Mouse (Mus musculus): ENCODE data around the gene Cers6. TPM values are rescaled to one million over a fixed set of nuclear protein-coding genes. Genes with fewer than 3 reads are reported as not detected.
A peak's percentile ranks its signal among the peaks of the same experiment; 100 is the strongest.

Cers6 gene
- polyA plus RNA-seq, 1 experiment from 2014 or later: 21.5 TPM

DNA sequence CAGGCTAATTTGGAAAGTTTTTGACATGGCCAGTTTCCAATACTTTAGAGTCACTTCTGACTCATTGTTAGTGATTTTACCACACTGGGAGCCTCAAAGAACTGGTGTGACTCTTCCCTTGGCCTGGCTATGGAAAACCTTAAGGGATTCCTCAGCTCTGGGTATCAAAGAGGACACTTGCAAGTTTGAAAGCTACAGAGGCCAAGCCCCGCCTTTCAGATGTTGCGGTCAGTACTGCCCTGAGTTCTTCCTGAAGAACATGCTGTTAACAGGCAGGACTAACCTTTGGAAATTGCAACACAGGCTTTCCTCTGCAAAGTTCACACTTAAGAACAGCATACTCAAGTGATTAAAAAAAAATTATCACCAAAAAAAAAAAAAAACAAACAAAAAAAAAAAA is 16.7 kb upstream of the Cers6 start:
- 0 out of 2 replicates have a peak, but pooled peaks cover 6% of the 10 kb centered on the region for H3K4me1 ChIP-seq (replicated peaks; ENCODE audit: control insufficient read depth, insufficient read depth, low read length)
- H3K27me3 ChIP-seq (replicated peaks; ENCODE audit: control insufficient read depth, insufficient read depth, low read length): no peaks in the 10 kb centered on the region
- no peaks in the 10 kb centered on the region for H3K9me3 ChIP-seq (ENCODE audit: control insufficient read depth)
- H3K36me3 ChIP-seq (ENCODE audit: control insufficient read depth, insufficient read depth): no peaks in the 10 kb centered on the region
- no peak for TF ChIP-seq CTCF (IDR thresholded peaks at IDR 0.05; ENCODE audit: low read depth)
- 56% methylated on average over 2 of the region's 2 CpGs for WGBS
- H3K27ac ChIP-seq (ENCODE audit: low read depth, low read length): no peak overlapping the region
- H3K9ac ChIP-seq (ENCODE audit: low read depth, low read length): no peak overlapping the region
- H3K4me2 ChIP-seq (replicated peaks; ENCODE audit: low read depth): no peak overlapping the region
- no peak overlapping the region for H3K4me3 ChIP-seq (ENCODE audit: low read depth, low read length)
- no peak for ATAC-seq

DNA sequence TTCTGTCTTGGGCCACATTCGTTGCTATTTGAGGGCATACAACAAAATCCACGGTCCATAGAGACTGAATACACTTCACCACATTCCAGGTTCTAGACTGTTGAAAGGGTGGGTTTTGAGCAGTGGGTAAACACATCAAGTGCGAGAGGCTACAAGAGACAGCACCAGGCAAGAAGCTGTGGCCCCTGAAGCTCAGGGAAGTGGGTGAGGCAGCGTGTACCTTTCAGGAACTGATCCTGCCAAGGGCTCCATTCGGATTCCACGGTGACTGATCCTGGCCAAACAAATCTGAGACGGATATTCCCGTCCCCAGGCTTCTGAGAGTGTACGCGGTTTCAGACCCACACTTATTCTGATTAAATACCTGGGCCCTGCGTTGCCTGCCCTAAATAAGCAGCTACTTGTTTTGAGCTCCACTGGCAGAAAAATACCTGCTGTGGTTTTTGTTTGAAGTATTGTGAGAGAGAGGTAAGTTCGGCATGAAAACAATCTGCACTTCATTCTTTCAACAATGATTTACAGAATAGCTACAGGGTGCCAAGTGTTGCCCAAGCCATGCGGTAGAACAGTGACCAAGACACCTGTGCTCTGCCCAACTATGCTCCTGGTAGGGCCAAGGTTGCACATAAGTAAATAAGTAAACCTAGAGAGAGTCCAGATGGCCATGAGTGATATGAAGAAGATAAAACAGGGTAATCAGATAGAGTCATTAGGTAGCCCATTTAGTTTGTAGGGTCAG is 16.1 kb upstream of the Cers6 start:
- H3K9me3 ChIP-seq (ENCODE audit: control insufficient read depth): no peaks in the 10 kb centered on the region
- no peak for TF ChIP-seq CTCF (IDR thresholded peaks at IDR 0.05; ENCODE audit: low read depth)
- peak overlapping the region; percentile 81 for H3K27ac ChIP-seq (ENCODE audit: low read depth, low read length)
- WGBS: 39% methylated on average over 13 of the region's 13 CpGs
- no peaks in the 10 kb centered on the region for H3K27me3 ChIP-seq (replicated peaks; ENCODE audit: control insufficient read depth, insufficient read depth, low read length)
- no peak overlapping the region for H3K9ac ChIP-seq (ENCODE audit: low read depth, low read length)
- 0 out of 2 replicates have a peak overlapping the region, but pooled peaks have one; percentile 21 for H3K4me3 ChIP-seq (ENCODE audit: low read depth, low read length)
- no peaks in the 10 kb centered on the region for H3K36me3 ChIP-seq (ENCODE audit: control insufficient read depth, insufficient read depth)
- 0 out of 2 replicates have a peak, but pooled peaks cover 6% of the 10 kb centered on the region for H3K4me1 ChIP-seq (replicated peaks; ENCODE audit: control insufficient read depth, insufficient read depth, low read length)
- H3K4me2 ChIP-seq (replicated peaks; ENCODE audit: low read depth): peak overlapping the region; percentile 56
- ATAC-seq: peak; percentile 94

DNA sequence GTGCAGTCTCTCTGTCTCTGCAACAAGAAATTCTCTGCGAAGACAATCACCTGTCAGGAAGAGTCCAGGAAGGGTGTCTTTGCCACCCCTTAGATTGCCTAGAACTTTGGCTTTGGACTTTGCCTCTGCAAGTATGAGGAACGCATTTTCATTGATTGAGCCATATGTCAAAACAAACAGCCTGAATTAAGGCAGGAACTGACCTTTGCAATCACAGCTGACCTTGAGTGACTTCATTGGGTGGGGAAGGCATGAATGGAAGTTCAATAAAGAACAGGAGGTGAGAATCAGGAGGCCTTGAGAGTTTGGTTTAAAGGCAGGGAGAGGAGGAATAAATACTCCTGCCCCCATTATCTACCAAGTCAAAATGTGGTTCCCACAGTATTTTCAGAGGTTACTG is 850 bp upstream of the Cers6 start:
- Histone ChIP-seq H3K4me3 (ENCODE audit: low read depth, low read length) (no peak overlapping the region; the same call in 1 of the 2 replicates), H3K4me2 (replicated peaks; ENCODE audit: low read depth) (peak overlapping the region; percentile 87), H3K27me3 (replicated peaks; ENCODE audit: control insufficient read depth, insufficient read depth, low read length) (no peaks in the 10 kb centered on the region), H3K4me1 (replicated peaks; ENCODE audit: control insufficient read depth, insufficient read depth, low read length) (0 out of 2 replicates have a peak, but pooled peaks cover 4% of the 10 kb centered on the region), H3K9me3 (ENCODE audit: control insufficient read depth) (no peaks in the 10 kb centered on the region), H3K9ac (ENCODE audit: low read depth, low read length) (no peak overlapping the region), H3K27ac (ENCODE audit: low read depth, low read length) (no peak overlapping the region), H3K36me3 (ENCODE audit: control insufficient read depth, insufficient read depth) (no peaks in the 10 kb centered on the region)
- ATAC-seq: no peak
- TF ChIP-seq CTCF (IDR thresholded peaks at IDR 0.05; ENCODE audit: low read depth): no peak
- 46% methylated on average over 2 of the region's 2 CpGs for WGBS

GRCm38 (mm10) chr2:68861721-68862463 is 651 bp downstream of the Cers6 start:
- H3K9ac ChIP-seq (ENCODE audit: low read depth, low read length): peak overlapping the region; percentile 78
- H3K27me3 ChIP-seq (replicated peaks; ENCODE audit: control insufficient read depth, insufficient read depth, low read length): no peaks in the 10 kb centered on the region
- WGBS: under 1% methylated on average over 63 of the region's 64 CpGs
- 0 out of 2 replicates have a peak, but pooled peaks cover 4% of the 10 kb centered on the region for H3K4me1 ChIP-seq (replicated peaks; ENCODE audit: control insufficient read depth, insufficient read depth, low read length)
- H3K4me3 ChIP-seq (ENCODE audit: low read depth, low read length): peak overlapping the region; percentile 87
- peak overlapping the region; percentile 61 for H3K27ac ChIP-seq (ENCODE audit: low read depth, low read length)
- ATAC-seq: peak; percentile 41
- peak overlapping the region; percentile 87 for H3K4me2 ChIP-seq (replicated peaks; ENCODE audit: low read depth)
- peak; percentile 2; the same call in 1 of the 2 replicates for TF ChIP-seq CTCF (IDR thresholded peaks at IDR 0.05; ENCODE audit: low read depth)
- H3K9me3 ChIP-seq (ENCODE audit: control insufficient read depth): no peaks in the 10 kb centered on the region
- H3K36me3 ChIP-seq (ENCODE audit: control insufficient read depth, insufficient read depth): no peaks in the 10 kb centered on the region

DNA sequence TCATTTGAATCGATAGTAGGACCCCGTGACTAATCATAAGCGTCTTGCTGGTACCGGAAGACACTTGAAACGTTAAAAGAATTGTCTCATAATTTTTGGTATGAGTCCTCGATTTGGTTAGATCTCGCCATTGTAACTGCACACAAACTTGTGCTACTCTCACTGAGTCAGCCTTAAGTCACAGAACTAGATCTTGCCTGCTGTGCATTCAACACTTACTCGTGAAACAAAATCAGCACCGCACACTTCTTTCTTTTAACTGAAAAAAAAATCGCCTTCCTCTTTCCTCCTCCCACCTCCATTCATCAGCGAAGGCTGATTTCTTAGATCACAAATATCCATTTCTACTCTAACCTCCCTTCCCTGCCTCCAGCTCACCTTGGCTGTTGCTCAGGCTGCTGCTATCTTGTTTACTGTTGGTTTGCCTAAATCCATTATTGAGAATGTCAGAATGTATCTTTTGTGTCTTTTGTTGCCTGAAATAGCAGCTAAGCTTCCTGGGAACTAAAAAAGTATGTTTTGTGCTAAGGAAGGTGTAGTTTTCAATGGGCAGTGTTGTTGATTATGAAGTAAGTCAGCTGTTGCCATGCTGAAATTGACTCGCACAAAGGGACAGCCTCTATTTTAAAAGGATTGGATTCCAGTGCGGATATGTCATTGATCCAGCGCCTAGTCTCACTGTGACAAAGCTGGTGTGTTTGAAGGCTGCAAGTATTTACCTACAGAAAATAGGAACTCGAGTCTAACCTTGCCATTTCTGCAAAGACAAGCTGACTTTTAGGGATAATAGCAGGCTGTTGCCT is 1.4 kb downstream of the Cers6 start:
- TF ChIP-seq CTCF (IDR thresholded peaks at IDR 0.05; ENCODE audit: low read depth): no peak
- peak overlapping the region; percentile 87 for H3K4me3 ChIP-seq (ENCODE audit: low read depth, low read length)
- no peaks in the 10 kb centered on the region for H3K36me3 ChIP-seq (ENCODE audit: control insufficient read depth, insufficient read depth)
- peak overlapping the region; percentile 87 for H3K4me2 ChIP-seq (replicated peaks; ENCODE audit: low read depth)
- peak overlapping the region; percentile 78 for H3K9ac ChIP-seq (ENCODE audit: low read depth, low read length)
- H3K27me3 ChIP-seq (replicated peaks; ENCODE audit: control insufficient read depth, insufficient read depth, low read length): no peaks in the 10 kb centered on the region
- no peak for ATAC-seq
- H3K27ac ChIP-seq (ENCODE audit: low read depth, low read length): peak overlapping the region; percentile 61; the same call in 1 of the 2 replicates
- WGBS: 2% methylated on average over 15 of the region's 15 CpGs
- 0 out of 2 replicates have a peak, but pooled peaks cover 4% of the 10 kb centered on the region for H3K4me1 ChIP-seq (replicated peaks; ENCODE audit: control insufficient read depth, insufficient read depth, low read length)
- no peaks in the 10 kb centered on the region for H3K9me3 ChIP-seq (ENCODE audit: control insufficient read depth)
